Mouse (Mus musculus): Measurements from ENCODE around the gene Nup107.

Nup107 gene

GRCm38 (mm10) chr10:117778951-117779350 lies 13.6 kb downstream of the Nup107 start:
- no peak for DNase-seq (ENCODE audit: low spot score in 2 of 2)

- no peak for DNase-seq (ENCODE audit: low spot score in 2 of 2)
Measured at GRCm38 (mm10) chr10:117778328-117778910, 14.1 kb downstream of the Nup107 start.

GRCm38 (mm10) chr10:117777501-117778327 lies 14.8 kb downstream of the Nup107 start:
- no peak for DNase-seq (ENCODE audit: low spot score in 2 of 2)

GRCm38 (mm10) chr10:117777103-117777470 lies 15.4 kb downstream of the Nup107 start:
- no peak for DNase-seq (ENCODE audit: low spot score in 2 of 2)

GRCm38 (mm10) chr10:117776281-117777102 lies 16.0 kb downstream of the Nup107 start:
- no peak for DNase-seq (ENCODE audit: low spot score in 2 of 2)

- DNase-seq (ENCODE audit: low spot score in 2 of 2) = no peak
Measured at GRCm38 (mm10) chr10:117775401-117776144, 16.9 kb downstream of the Nup107 start.

- DNase-seq (ENCODE audit: low spot score in 2 of 2) = no peak
Measured at GRCm38 (mm10) chr10:117774817-117775120, 17.7 kb downstream of the Nup107 start.

- DNase-seq (ENCODE audit: low spot score in 2 of 2) = no peak
Measured at GRCm38 (mm10) chr10:117774011-117774816, 18.3 kb downstream of the Nup107 start.

GRCm38 (mm10) chr10:117773106-117773720 lies 19.3 kb downstream of the Nup107 start:
- no peak for DNase-seq (ENCODE audit: low spot score in 2 of 2)

GRCm38 (mm10) chr10:117772364-117773105 lies 20.0 kb downstream of the Nup107 start:
- no peak for DNase-seq (ENCODE audit: low spot score in 2 of 2)

GRCm38 (mm10) chr10:117771131-117771510 lies 21.4 kb downstream of the Nup107 start:
- DNase-seq (ENCODE audit: low spot score in 2 of 2) = no peak

- DNase-seq (ENCODE audit: low spot score in 2 of 2) = no peak
Measured at GRCm38 (mm10) chr10:117770286-117771130, 22.0 kb downstream of the Nup107 start.

GRCm38 (mm10) chr10:117769541-117770285 lies 22.8 kb downstream of the Nup107 start:
- no peak for DNase-seq (ENCODE audit: low spot score in 2 of 2)

- no peak for DNase-seq (ENCODE audit: low spot score in 2 of 2)
Measured at GRCm38 (mm10) chr10:117768141-117768440, 24.4 kb downstream of the Nup107 start.

- DNase-seq (ENCODE audit: low spot score in 2 of 2) = no peak
Measured at GRCm38 (mm10) chr10:117767286-117768140, 25.0 kb downstream of the Nup107 start.

GRCm38 (mm10) chr10:117766896-117767160 lies 25.7 kb downstream of the Nup107 start:
- no peak for DNase-seq (ENCODE audit: low spot score in 2 of 2)

GRCm38 (mm10) chr10:117766111-117766895 lies 26.2 kb downstream of the Nup107 start:
- DNase-seq (ENCODE audit: low spot score in 2 of 2) = no peak

Data from right cerebral cortex, adult 2 months (tissue).